Mouse (Mus musculus): ENCODE data around the gene Dse.

The Dse gene

GRCm38 (mm10) chr10:34198574-34198973 lies 8.9 kb downstream of the Dse start:
- DNase-seq (ENCODE audit: low spot score): no peak

GRCm38 (mm10) chr10:34198061-34198460 lies 9.5 kb downstream of the Dse start:
- no peak for DNase-seq (ENCODE audit: low spot score)

- DNase-seq (ENCODE audit: low spot score): no peak
Observed at GRCm38 (mm10) chr10:34197269-34197668, 10.2 kb downstream of the Dse start.

GRCm38 (mm10) chr10:34194957-34195356 lies 12.6 kb downstream of the Dse start:
- DNase-seq (ENCODE audit: low spot score): no peak

- DNase-seq (ENCODE audit: low spot score): no peak
Observed at GRCm38 (mm10) chr10:34194503-34194902, 13.0 kb downstream of the Dse start.

- DNase-seq (ENCODE audit: low spot score): no peak
Observed at GRCm38 (mm10) chr10:34186571-34187260, 20.8 kb downstream of the Dse start.

GRCm38 (mm10) chr10:34185556-34185955 lies 22.0 kb downstream of the Dse start:
- no peak for DNase-seq (ENCODE audit: low spot score)

- DNase-seq (ENCODE audit: low spot score): no peak
Observed at GRCm38 (mm10) chr10:34184956-34185355, 22.6 kb downstream of the Dse start.

- DNase-seq (ENCODE audit: low spot score): no peak
Observed at GRCm38 (mm10) chr10:34183731-34184130, 23.8 kb downstream of the Dse start.

- no peak for DNase-seq (ENCODE audit: low spot score)
Observed at GRCm38 (mm10) chr10:34175870-34176606, 31.5 kb downstream of the Dse start.

- DNase-seq (ENCODE audit: low spot score): no peak
Observed at GRCm38 (mm10) chr10:34172663-34173282, 34.7 kb downstream of the Dse start.

GRCm38 (mm10) chr10:34171660-34172059 lies 35.9 kb downstream of the Dse start:
- no peak for DNase-seq (ENCODE audit: low spot score)

GRCm38 (mm10) chr10:34171191-34171590 lies 36.3 kb downstream of the Dse start:
- DNase-seq (ENCODE audit: low spot score): no peak

- DNase-seq (ENCODE audit: low spot score): no peak
Observed at GRCm38 (mm10) chr10:34166971-34167370, 40.5 kb downstream of the Dse start.

GRCm38 (mm10) chr10:34155796-34156554 lies 51.5 kb downstream of the Dse start:
- DNase-seq (ENCODE audit: low spot score): no peak

GRCm38 (mm10) chr10:34151827-34152226 lies 55.7 kb downstream of the Dse start:
- DNase-seq (ENCODE audit: low spot score): no peak

- DNase-seq (ENCODE audit: low spot score): no peak
Observed at GRCm38 (mm10) chr10:34150454-34150853, 57.1 kb downstream of the Dse start.

- DNase-seq (ENCODE audit: low spot score): no peak
Observed at GRCm38 (mm10) chr10:34149772-34150171, 57.7 kb downstream of the Dse start.

- DNase-seq (ENCODE audit: low spot score): no peak
Observed at GRCm38 (mm10) chr10:34141693-34142092, 65.8 kb downstream of the Dse start.

GRCm38 (mm10) chr10:34139768-34140167 lies 67.7 kb downstream of the Dse start:
- no peak for DNase-seq (ENCODE audit: low spot score)

- DNase-seq (ENCODE audit: low spot score): no peak
Observed at GRCm38 (mm10) chr10:34138027-34138426, 69.5 kb downstream of the Dse start.

GRCm38 (mm10) chr10:34136432-34136831 lies 71.1 kb downstream of the Dse start:
- no peak for DNase-seq (ENCODE audit: low spot score)

All from ovary, postnatal 14 days (tissue).